Mouse (Mus musculus) stomach, embryonic 16.5 days (tissue): ENCODE data around the gene Tmx4. TPM values are rescaled to one million over a fixed set of nuclear protein-coding genes. Genes with fewer than 3 reads are reported as not detected.

Source experiments
- ATAC-seq: fragments of 200-750 bp; cut with Nextera tagmentation; 2 replicates; pipeline ENCODE4 v1.8.0; 2017; ENCODE audit warnings: moderate number of reproducible peaks, moderate TSS enrichment; ENCODE audit not compliant: insufficient read depth, low FRiP score
- H3K27ac ChIP-seq: fragments of 300-500 bp; sonication (generic); 2 replicates; pipeline ENCODE4 v1.5.1; 2014; ENCODE audit warnings: low read length
- H3K27me3 ChIP-seq: fragments of 300-500 bp; sonication (generic); 2 replicates; pipeline ENCODE4 v1.6.1; 2014; ENCODE audit warnings: low read length, control low read depth, mixed read lengths; ENCODE audit not compliant: control insufficient read depth, insufficient read depth
- H3K36me3 ChIP-seq: fragments of 300-500 bp; sonication (generic); 2 replicates; pipeline ENCODE4 v1.6.1; 2014; ENCODE audit warnings: low read length; ENCODE audit not compliant: control insufficient read depth, insufficient read depth
- H3K4me1 ChIP-seq: fragments of 300-500 bp; sonication (generic); 2 replicates; pipeline ENCODE4 v1.6.1; 2014; ENCODE audit warnings: low read length, control low read depth, mixed read lengths; ENCODE audit not compliant: control insufficient read depth, insufficient read depth
- H3K4me2 ChIP-seq: fragments of 300-500 bp; sonication (generic); 2 replicates; pipeline ENCODE4 v1.6.1; 2014; ENCODE audit warnings: low read depth, low read length, mixed read lengths
- H3K4me3 ChIP-seq: fragments of 300-500 bp; sonication (generic); replicated peaks from 2 replicates; pipeline ENCODE4 v1.5.1; 2014; ENCODE audit warnings: mild to moderate bottlenecking, low read length
- H3K9ac ChIP-seq: fragments of 300-500 bp; sonication (generic); 2 replicates; pipeline ENCODE4 v1.6.1; 2014; ENCODE audit warnings: low read length
- H3K9me3 ChIP-seq: fragments of 300-500 bp; sonication (generic); replicated peaks from 2 replicates; pipeline ENCODE4 v1.6.1; 2016; ENCODE audit warnings: low read length, control low read depth; ENCODE audit not compliant: control insufficient read depth
- WGBS: fragments of 180-500 bp; shearing (Covaris S2); extraction: QIAGEN DNeasy Blood & Tissue Kit; methylation state at CpG from one replicate; pipeline ENCODE4 v1.1.7; 2014; 5-methylcytosine and 5-hydroxymethylcytosine counted together
- polyA plus RNA-seq: library from polyadenylated mRNA; unstranded; fragments of >200 nt; fragmentation: Nextera tagmentation; extraction: Ambion mirVana; gene quantifications from 2 replicates; pipeline ENCODE4 v1.2.1, GENCODE M21; 2015

The Tmx4 gene
- polyA plus RNA-seq: 20.4 and 21.9 TPM in 2 replicates

GRCm38 (mm10) chr2:134643514-134644300, at the start of gene Tmx4:
Gene Tmx4, minus strand, starts transcription at chr2:134644145.
- WGBS: under 1% methylated on average over 57 of the region's 57 CpGs
- H3K9me3 ChIP-seq: no peaks in the 10 kb centered on the region
- no peaks in the 10 kb centered on the region for H3K36me3 ChIP-seq
- peak within 1 kb of the TSS; percentile 83 for H3K4me3 ChIP-seq
- H3K4me2 ChIP-seq: peak within 1 kb of the TSS; percentile 70
- H3K4me1 ChIP-seq: peaks cover 3% of the 10 kb centered on the region; the same call in 1 of the 2 replicates
- peak within 1 kb of the TSS; percentile 98 for H3K27ac ChIP-seq
- no peaks in the 10 kb centered on the region for H3K27me3 ChIP-seq
- peak; percentile 99 for ATAC-seq
- peak within 1 kb of the TSS; percentile 89 for H3K9ac ChIP-seq

DNA sequence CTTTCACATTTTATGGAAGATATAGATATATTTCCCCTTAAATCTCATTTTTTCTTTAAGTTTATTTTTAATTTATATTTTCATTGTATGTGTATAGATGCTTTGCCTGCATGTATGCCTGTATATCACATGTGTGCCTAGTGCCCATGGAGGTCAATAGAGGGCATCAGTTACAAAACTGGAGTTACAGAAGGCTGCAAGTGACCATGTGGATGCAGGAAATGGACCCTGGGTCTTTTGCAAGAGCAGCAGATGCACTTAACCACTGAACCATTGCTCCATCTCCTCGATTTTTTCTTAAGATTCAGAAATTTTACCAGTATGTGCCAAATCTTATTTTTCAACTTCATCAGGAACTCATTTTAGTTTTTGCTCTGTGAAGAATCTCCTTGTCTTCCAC, 48.2 kb upstream of the Tmx4 start:
- H3K9ac ChIP-seq: no peak overlapping the region
- WGBS: 27% methylated on average over 1 of the region's 1 CpGs

GRCm38 (mm10) chr2:134691055-134691454, 47.1 kb upstream of the Tmx4 start:
- no peak overlapping the region for H3K9ac ChIP-seq

More for the DNA sequence above, 48.2 kb upstream of the Tmx4 start:
- Histone ChIP-seq H3K9me3 (no peaks in the 10 kb centered on the region), H3K4me2 (no peak overlapping the region), H3K36me3 (no peaks in the 10 kb centered on the region), H3K27ac (no peak overlapping the region), H3K4me3 (no peak overlapping the region), H3K4me1 (no peaks in the 10 kb centered on the region), H3K27me3 (no peaks in the 10 kb centered on the region)
- no peak for ATAC-seq

DNA sequence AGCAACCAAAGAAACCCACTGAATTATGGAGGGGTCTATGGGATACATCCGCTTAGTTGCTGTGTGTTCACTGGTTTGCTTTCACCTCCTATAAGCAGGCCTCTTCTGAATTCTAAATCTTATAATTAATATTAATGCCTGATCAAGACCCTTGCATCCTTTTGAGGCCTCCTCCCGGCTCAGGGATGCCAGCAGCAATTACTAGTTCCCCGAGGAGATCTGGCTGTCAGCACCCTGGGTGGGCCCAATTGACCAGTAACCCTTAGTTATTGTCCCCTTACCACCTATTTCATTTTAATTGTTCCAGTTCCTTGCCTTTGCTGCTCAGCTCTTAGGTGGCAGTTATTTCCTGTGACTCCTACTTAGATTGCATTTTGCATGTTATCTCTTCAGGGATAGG, 38.4 kb upstream of the Tmx4 start:
- Histone ChIP-seq H3K4me3 (no peak overlapping the region), H3K4me2 (no peak overlapping the region), H3K36me3 (no peaks in the 10 kb centered on the region), H3K9me3 (no peaks in the 10 kb centered on the region), H3K27ac (no peak overlapping the region), H3K9ac (no peak overlapping the region), H3K4me1 (no peaks in the 10 kb centered on the region), H3K27me3 (no peaks in the 10 kb centered on the region)
- 67% methylated on average over 3 of the region's 3 CpGs for WGBS
- ATAC-seq: no peak; the same call in 1 of the 2 replicates

More at GRCm38 (mm10) chr2:134691055-134691454, 47.1 kb upstream of the Tmx4 start:
- no peak for ATAC-seq
- Histone ChIP-seq H3K4me1 (no peaks in the 10 kb centered on the region), H3K27me3 (no peaks in the 10 kb centered on the region), H3K9me3 (no peaks in the 10 kb centered on the region), H3K4me2 (no peak overlapping the region), H3K36me3 (no peaks in the 10 kb centered on the region), H3K4me3 (no peak overlapping the region), H3K27ac (no peak overlapping the region)
- 77% methylated on average over 7 of the region's 7 CpGs for WGBS

GRCm38 (mm10) chr2:134681271-134681961, 37.5 kb upstream of the Tmx4 start:
- no peak for ATAC-seq
- H3K9me3 ChIP-seq: no peaks in the 10 kb centered on the region
- no peaks in the 10 kb centered on the region for H3K27me3 ChIP-seq
- H3K4me1 ChIP-seq: no peaks in the 10 kb centered on the region
- H3K4me3 ChIP-seq: no peak overlapping the region
- H3K9ac ChIP-seq: no peak overlapping the region
- H3K27ac ChIP-seq: no peak overlapping the region
- H3K4me2 ChIP-seq: no peak overlapping the region
- WGBS: 20% methylated on average over 9 of the region's 9 CpGs
- no peaks in the 10 kb centered on the region for H3K36me3 ChIP-seq

GRCm38 (mm10) chr2:134679567-134679966, 35.6 kb upstream of the Tmx4 start:
- 49% methylated on average over 3 of the region's 3 CpGs for WGBS

GRCm38 (mm10) chr2:134675465-134675864, 31.5 kb upstream of the Tmx4 start:
- Histone ChIP-seq H3K4me1 (no peaks in the 10 kb centered on the region), H3K4me2 (no peak overlapping the region), H3K27me3 (no peaks in the 10 kb centered on the region), H3K36me3 (no peaks in the 10 kb centered on the region), H3K9me3 (no peaks in the 10 kb centered on the region), H3K27ac (no peak overlapping the region), H3K4me3 (no peak overlapping the region), H3K9ac (no peak overlapping the region)
- WGBS: 75% methylated on average over 1 of the region's 1 CpGs
- no peak for ATAC-seq

More at GRCm38 (mm10) chr2:134679567-134679966, 35.6 kb upstream of the Tmx4 start:
- no peaks in the 10 kb centered on the region for H3K27me3 ChIP-seq
- H3K4me1 ChIP-seq: no peaks in the 10 kb centered on the region
- H3K9ac ChIP-seq: no peak overlapping the region
- ATAC-seq: no peak
- no peaks in the 10 kb centered on the region for H3K36me3 ChIP-seq
- no peak overlapping the region for H3K4me3 ChIP-seq
- H3K4me2 ChIP-seq: no peak overlapping the region
- no peaks in the 10 kb centered on the region for H3K9me3 ChIP-seq
- no peak overlapping the region for H3K27ac ChIP-seq

- no peak overlapping the region for H3K9ac ChIP-seq
- H3K4me3 ChIP-seq: no peak overlapping the region
- H3K27me3 ChIP-seq: no peaks in the 10 kb centered on the region
- no peaks in the 10 kb centered on the region for H3K4me1 ChIP-seq
- 77% methylated on average over 5 of the region's 5 CpGs for WGBS
- ATAC-seq: no peak
- H3K27ac ChIP-seq: no peak overlapping the region
- H3K4me2 ChIP-seq: no peak overlapping the region
- no peaks in the 10 kb centered on the region for H3K36me3 ChIP-seq
- H3K9me3 ChIP-seq: no peaks in the 10 kb centered on the region
Measured at GRCm38 (mm10) chr2:134673604-134674003, 29.7 kb upstream of the Tmx4 start.

DNA sequence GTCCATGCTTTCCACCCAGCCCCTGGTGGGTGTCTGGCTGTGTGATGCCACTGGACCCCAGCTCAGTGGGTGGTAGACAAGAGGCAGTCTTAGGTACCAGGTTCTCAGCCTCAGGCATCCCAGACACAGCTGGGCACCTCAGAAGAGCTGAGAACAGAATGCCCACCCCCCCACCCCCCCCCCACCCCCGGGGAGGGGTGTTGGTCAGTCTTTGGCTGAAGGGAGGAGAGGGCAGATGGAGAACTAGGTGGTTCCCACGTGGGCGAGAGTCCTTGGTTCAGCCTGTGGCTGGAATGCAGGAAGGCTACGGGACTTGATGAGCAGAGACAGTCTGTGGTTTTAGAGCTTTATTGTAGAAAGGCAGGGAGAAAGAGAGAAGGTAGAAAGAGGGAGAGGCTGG, 12.5 kb upstream of the Tmx4 start:
- H3K4me2 ChIP-seq: no peak overlapping the region
- no peaks in the 10 kb centered on the region for H3K27me3 ChIP-seq
- H3K9me3 ChIP-seq: no peaks in the 10 kb centered on the region
- H3K9ac ChIP-seq: no peak overlapping the region
- no peaks in the 10 kb centered on the region for H3K4me1 ChIP-seq
- 18% methylated on average over 4 of the region's 4 CpGs for WGBS
- no peak overlapping the region for H3K4me3 ChIP-seq
- no peaks in the 10 kb centered on the region for H3K36me3 ChIP-seq
- H3K27ac ChIP-seq: no peak overlapping the region
- ATAC-seq: no peak
